Mouse (Mus musculus) liver, embryonic 12.5 days (tissue): ENCODE measurements around the gene Emid1. TPM values are rescaled to one million over a fixed set of nuclear protein-coding genes. Genes with fewer than 3 reads are reported as not detected.

Source experiments
- ATAC-seq: fragments of 200-750 bp; cut with Nextera tagmentation; 2 replicates; pipeline ENCODE4 v1.8.0; 2017; ENCODE audit warnings: moderate number of reproducible peaks, mild to moderate bottlenecking, moderate library complexity
- H3K27ac ChIP-seq: fragments of 300-500 bp; sonication (generic); 2 replicates; pipeline ENCODE4 v1.5.1; 2016; ENCODE audit warnings: mild to moderate bottlenecking
- H3K27me3 ChIP-seq: fragments of 300-500 bp; sonication (generic); replicated peaks from 2 replicates; pipeline ENCODE4 v1.6.1; 2016; ENCODE audit warnings: mild to moderate bottlenecking, moderate library complexity
- H3K36me3 ChIP-seq: fragments of 300-500 bp; sonication (generic); 2 replicates; pipeline ENCODE4 v1.6.1; 2016; ENCODE audit warnings: mild to moderate bottlenecking, moderate library complexity
- H3K4me1 ChIP-seq: fragments of 300-500 bp; sonication (generic); 2 replicates; pipeline ENCODE4 v1.6.1; 2016
- H3K4me2 ChIP-seq: fragments of 300-500 bp; sonication (generic); 2 replicates; pipeline ENCODE4 v1.6.1; 2016; ENCODE audit warnings: mild to moderate bottlenecking, moderate library complexity
- H3K4me3 ChIP-seq: fragments of 300-500 bp; sonication (generic); 2 replicates; pipeline ENCODE4 v1.5.1; 2016; ENCODE audit warnings: mild to moderate bottlenecking, moderate library complexity
- H3K9ac ChIP-seq: fragments of 300-500 bp; sonication (generic); 2 replicates; pipeline ENCODE4 v1.6.1; 2016; ENCODE audit warnings: mild to moderate bottlenecking, moderate library complexity
- H3K9me3 ChIP-seq: fragments of 300-500 bp; sonication (generic); replicated peaks from 2 replicates; pipeline ENCODE4 v1.6.1; 2016; ENCODE audit warnings: mild to moderate bottlenecking, moderate library complexity
- WGBS: fragments of 180-500 bp; shearing (Covaris S2); methylation state at CpG from one replicate; pipeline ENCODE4 v1.1.7; 2016; ENCODE audit not compliant: insufficient replicate concordance; 5-methylcytosine and 5-hydroxymethylcytosine counted together
- polyA plus RNA-seq: library from polyadenylated mRNA; unstranded; fragments of >200 nt; fragmentation: Nextera tagmentation; extraction: Ambion mirVana; gene quantifications from 2 replicates; pipeline ENCODE4 v1.2.1, GENCODE M21; 2016

Emid1 gene
- polyA plus RNA-seq, 1 experiment from 2014 or later: 9.1 TPM

DNA sequence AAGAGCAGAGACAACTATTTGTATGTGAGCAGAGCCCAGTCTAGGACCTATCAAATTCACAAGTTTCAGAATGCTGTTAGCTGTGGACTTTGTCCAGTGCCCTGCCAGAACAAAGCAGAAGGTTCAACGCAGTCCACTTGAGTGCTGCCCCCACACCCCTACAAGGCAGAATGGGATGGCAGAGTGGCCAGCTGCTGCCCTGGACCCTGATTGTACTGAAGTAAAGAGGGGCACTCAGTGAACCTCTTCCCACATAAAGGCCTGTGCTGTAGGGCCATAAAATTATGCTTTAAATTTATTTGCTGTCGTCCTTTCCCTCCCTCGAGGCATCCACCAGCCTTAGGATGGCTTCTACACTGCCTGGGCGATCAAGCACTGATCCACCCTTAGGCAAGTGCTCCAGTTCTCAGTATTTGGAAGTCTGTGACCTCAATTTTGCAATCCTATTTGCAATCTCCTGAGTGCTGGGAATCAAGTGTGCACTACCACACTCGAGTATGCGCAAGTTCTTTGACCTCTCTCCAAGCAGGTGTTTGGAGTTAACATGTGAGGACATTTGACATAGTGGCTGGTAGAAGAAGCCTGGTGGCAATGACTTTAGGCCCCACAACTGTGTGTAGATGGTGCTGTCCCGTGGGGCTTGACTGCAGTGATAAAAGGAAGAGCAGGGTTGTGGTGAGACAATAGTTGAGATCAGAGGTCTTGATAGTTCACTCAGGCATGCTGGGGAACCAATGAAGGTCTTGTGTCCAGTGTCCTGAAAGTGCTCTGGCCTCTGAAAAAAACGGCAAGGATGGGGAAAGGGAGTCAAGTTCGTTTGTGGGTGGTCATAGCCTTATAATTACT is 83.7 kb downstream of the Emid1 start:
- peaks cover 15% of the 10 kb centered on the region for H3K27me3 ChIP-seq
- H3K4me3 ChIP-seq: no peak overlapping the region
- peak overlapping the region; percentile 65 for H3K27ac ChIP-seq
- H3K4me1 ChIP-seq: peaks cover 50% of the 10 kb centered on the region
- no peaks in the 10 kb centered on the region for H3K9me3 ChIP-seq
- H3K4me2 ChIP-seq: no peak overlapping the region
- ATAC-seq: no peak
- H3K36me3 ChIP-seq: peaks cover 55% of the 10 kb centered on the region
- WGBS: 62% methylated on average over 9 of the region's 9 CpGs
- no peak overlapping the region for H3K9ac ChIP-seq

DNA sequence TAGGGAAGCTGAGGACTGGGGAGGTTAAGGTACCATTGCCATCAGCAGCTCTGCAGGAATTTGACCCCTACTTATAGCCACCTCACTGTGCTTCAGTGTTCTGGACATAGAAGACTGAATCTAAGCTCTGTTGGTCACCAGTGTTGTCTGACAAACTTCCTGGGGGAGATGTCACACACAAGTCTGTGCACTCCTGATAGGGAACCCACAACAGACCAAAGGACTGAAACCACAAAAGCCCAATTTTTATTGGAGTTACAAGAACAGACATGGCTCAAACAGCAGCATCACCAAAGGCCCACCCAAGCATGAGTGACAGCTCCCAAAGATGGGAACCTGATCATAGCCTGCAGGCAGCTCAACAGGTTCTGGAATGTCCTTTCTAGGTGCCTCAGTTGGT is 85.0 kb downstream of the Emid1 start:
- no peak overlapping the region for H3K27ac ChIP-seq
- no peak overlapping the region for H3K4me2 ChIP-seq
- no peaks in the 10 kb centered on the region for H3K9me3 ChIP-seq
- H3K36me3 ChIP-seq: peaks cover 45% of the 10 kb centered on the region
- H3K27me3 ChIP-seq: peaks cover 28% of the 10 kb centered on the region
- H3K9ac ChIP-seq: no peak overlapping the region
- no peak overlapping the region for H3K4me3 ChIP-seq
- peaks cover 60% of the 10 kb centered on the region for H3K4me1 ChIP-seq
- ATAC-seq: no peak

DNA sequence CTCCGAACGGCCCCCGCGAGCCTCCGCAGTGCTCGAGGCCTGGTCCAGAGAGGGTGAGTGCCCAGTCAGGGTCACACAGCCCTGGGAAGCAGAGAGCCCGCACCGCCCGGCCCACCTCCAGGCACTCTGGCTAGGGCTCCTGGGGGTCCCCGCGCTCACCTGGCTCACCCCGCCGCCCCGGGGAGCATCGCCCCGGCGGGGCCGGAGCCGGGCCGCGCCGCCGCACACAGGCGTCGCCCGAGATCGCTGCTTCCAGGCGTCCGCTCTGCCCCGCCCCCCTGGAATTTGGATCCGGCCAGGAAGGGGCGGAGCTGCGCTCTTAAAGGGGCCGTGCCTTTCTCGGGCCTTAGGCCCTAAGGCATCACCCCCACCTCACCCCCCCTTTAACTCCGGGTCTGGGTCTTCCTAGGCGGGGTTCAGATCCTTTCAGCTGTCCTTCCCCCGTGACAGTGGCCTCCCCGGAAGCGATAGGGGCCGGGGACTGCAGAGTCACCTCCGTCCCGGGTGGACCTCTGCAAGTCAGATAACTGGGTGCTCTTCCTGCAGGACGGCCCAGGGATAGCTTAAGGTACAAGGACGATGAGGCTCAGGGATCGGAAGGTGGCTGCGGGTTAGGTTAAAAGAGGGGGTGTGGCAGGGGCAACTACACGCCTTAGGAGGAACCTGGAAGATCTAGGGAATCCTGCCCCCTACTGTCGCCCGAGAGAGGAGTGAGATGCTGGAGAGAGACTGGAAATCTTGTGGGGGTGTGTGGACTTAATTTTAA is 86.8 kb downstream of the Emid1 start, which contains the start of gene Gas2l1:
Gene Gas2l1 (minus strand): TSS at position 272 of the 766 bp plus-strand sequence.
- no peaks in the 10 kb centered on the region for H3K9me3 ChIP-seq
- H3K27me3 ChIP-seq: peaks cover 46% of the 10 kb centered on the region
- peak within 1 kb of the TSS; percentile 75 for H3K4me3 ChIP-seq
- under 1% methylated on average over 50 of the region's 50 CpGs for WGBS
- peak; percentile 84 for ATAC-seq
- H3K4me2 ChIP-seq: peak within 1 kb of the TSS; percentile 100
- peaks cover 72% of the 10 kb centered on the region for H3K4me1 ChIP-seq
- peak within 1 kb of the TSS; percentile 76 for H3K9ac ChIP-seq
- peak within 1 kb of the TSS; percentile 43 for H3K27ac ChIP-seq
- H3K36me3 ChIP-seq: peaks cover 34% of the 10 kb centered on the region

DNA sequence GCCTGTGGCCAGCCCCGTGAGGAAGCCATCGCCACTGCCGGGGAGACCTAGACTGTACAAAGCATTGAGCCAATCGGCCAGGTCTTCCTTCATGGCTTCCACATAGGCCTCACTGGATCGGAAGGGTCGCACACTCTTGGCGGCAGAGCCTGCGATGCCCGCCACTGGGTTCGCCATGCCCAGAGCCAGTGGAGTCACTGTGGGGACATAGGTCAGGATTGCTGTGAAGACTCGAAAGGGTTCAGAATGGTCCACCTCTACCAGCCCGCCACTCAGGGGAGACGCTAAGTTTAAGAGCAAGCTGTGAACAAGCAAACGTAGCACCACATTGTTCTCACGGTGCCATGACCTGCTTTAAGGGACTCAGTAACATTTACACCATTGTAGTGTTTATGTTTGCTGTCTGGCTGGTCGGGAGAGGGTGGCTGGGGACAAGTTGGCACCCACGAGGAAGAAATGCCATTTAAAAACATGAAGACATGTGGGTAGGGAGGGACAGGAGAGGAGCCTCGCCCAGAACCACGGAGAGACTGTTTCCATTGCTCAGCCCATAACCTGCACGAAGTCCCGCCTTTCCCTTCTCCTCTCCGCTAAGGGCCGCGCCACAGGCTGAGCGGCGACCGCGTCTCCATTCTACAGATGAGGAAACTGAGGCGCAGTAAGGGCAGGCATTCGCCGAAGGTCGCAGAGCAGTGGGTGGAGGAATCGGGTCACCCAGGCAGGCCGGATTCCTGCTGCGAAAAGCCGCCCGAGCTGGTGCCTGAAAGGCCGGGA is 87.6 kb downstream of the Emid1 start:
- H3K27me3 ChIP-seq: peaks cover 54% of the 10 kb centered on the region

DNA sequence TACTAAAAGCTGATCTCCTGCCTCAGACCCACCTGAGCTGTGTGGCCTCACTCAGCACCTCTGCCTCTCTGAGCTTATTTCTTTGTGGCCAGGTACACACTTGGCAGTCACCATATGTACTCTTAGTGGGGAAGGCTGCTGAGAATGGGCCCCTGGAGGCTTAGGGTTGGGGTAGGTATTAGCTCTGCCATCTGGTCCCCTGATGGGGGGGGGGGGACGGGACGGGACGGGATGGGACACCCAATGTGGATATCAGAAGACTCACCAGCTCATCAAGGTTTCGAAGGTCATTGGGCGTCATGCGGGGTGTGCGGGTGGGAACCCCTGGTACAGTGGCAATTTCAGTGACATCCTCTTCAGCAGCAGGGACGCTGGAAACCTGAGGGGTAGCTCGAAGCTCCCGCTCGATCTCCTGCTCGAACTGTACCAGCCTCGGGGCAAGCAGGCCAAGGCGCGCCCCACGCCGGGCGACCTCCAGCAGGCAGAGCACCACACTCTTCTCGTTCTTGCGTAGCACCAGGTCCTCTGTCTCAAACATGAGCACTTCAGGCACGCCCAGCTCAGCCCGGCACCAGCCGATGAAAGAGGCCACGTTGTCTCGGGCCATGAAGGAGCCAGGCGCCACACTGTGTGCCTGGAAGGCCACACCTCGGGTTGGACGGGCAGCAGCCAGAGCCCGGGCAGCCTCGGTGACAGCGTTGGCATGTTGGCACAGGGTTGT is 88.3 kb downstream of the Emid1 start:
- peaks cover 20% of the 10 kb centered on the region for H3K36me3 ChIP-seq
- peak overlapping the region; percentile 75 for H3K4me3 ChIP-seq
- peaks cover 62% of the 10 kb centered on the region for H3K27me3 ChIP-seq
- peak overlapping the region; percentile 100 for H3K4me2 ChIP-seq
- 65% methylated on average over 31 of the region's 31 CpGs for WGBS
- H3K9me3 ChIP-seq: no peaks in the 10 kb centered on the region
- H3K27ac ChIP-seq: no peak overlapping the region
- H3K9ac ChIP-seq: peak overlapping the region; percentile 76
- H3K4me1 ChIP-seq: peaks cover 65% of the 10 kb centered on the region
- no peak for ATAC-seq

More for the DNA sequence above, 87.6 kb downstream of the Emid1 start:
- Histone ChIP-seq H3K9ac (peak overlapping the region; percentile 76), H3K27ac (peak overlapping the region; percentile 43; the same call in 1 of the 2 replicates), H3K36me3 (peaks cover 27% of the 10 kb centered on the region), H3K4me1 (peaks cover 72% of the 10 kb centered on the region), H3K4me2 (peak overlapping the region; percentile 100), H3K4me3 (peak overlapping the region; percentile 75), H3K9me3 (no peaks in the 10 kb centered on the region)
- WGBS: 23% methylated on average over 37 of the region's 38 CpGs
- ATAC-seq: peak; percentile 18

DNA sequence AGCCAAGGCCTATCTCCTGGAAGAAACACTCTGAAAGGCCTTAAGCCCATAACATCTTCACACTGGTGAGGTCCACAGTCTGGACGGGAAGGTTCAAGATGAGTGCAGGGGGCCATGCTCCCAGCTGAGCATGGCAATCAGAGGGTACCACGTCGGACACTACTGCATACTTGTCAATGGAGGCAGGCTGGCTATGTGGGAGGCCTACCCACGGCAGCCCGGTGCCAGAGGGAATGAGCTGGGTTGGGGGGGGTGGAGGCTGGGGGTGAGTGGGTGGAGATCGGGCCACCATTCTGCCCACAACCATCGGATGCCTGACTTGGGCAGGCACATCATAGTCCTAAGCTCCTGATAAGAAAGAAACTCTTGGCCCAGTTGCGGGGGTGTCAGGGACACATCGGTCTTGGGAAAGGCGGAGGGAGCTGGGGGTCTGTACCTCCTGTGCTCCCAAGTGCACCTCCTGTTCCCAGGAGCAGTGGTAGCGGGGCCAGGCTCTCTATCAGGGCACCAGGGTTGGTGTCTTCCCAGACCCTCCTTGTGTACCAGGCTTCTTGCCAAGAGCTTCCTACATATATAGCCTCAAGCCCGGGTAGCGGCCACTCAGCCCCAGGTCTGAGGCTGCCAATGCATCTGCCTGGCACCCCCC is 89.1 kb downstream of the Emid1 start:
- 71% methylated on average over 13 of the region's 13 CpGs for WGBS
- Histone ChIP-seq H3K27me3 (peaks cover 69% of the 10 kb centered on the region), H3K27ac (no peak overlapping the region), H3K4me2 (peak overlapping the region; percentile 100; the same call in 1 of the 2 replicates), H3K9me3 (no peaks in the 10 kb centered on the region), H3K36me3 (peaks cover 12% of the 10 kb centered on the region), H3K9ac (no peak overlapping the region), H3K4me3 (no peak overlapping the region), H3K4me1 (peaks cover 63% of the 10 kb centered on the region)
- no peak for ATAC-seq

DNA sequence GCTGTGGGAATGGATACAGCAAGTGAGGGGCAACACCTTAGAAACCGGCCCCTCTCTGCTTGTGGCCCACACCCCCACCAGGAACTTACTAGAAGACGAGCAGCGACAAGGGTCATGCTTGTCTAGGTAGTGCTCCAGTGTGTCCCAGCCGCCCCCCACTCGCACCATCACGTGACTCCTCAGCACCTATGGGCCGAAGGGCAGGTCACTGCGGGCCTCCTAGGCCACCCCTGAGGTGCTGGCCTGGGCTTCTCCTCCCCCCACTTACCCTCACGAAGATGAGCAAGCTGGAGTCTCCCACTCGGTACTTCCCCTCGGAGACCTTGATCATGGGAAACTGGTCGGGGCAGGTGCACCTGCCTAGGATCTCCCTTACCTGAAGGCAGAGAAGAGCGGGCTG is 89.7 kb downstream of the Emid1 start:
- no peak for ATAC-seq
- Histone ChIP-seq H3K9ac (peak overlapping the region; percentile 41; the same call in 1 of the 2 replicates), H3K27ac (no peak overlapping the region), H3K4me2 (peak overlapping the region; percentile 76), H3K27me3 (peaks cover 76% of the 10 kb centered on the region), H3K9me3 (no peaks in the 10 kb centered on the region), H3K4me3 (peak overlapping the region; percentile 47), H3K4me1 (peaks cover 65% of the 10 kb centered on the region), H3K36me3 (peaks cover 10% of the 10 kb centered on the region; the same call in 1 of the 2 replicates)
- 42% methylated on average over 13 of the region's 13 CpGs for WGBS

DNA sequence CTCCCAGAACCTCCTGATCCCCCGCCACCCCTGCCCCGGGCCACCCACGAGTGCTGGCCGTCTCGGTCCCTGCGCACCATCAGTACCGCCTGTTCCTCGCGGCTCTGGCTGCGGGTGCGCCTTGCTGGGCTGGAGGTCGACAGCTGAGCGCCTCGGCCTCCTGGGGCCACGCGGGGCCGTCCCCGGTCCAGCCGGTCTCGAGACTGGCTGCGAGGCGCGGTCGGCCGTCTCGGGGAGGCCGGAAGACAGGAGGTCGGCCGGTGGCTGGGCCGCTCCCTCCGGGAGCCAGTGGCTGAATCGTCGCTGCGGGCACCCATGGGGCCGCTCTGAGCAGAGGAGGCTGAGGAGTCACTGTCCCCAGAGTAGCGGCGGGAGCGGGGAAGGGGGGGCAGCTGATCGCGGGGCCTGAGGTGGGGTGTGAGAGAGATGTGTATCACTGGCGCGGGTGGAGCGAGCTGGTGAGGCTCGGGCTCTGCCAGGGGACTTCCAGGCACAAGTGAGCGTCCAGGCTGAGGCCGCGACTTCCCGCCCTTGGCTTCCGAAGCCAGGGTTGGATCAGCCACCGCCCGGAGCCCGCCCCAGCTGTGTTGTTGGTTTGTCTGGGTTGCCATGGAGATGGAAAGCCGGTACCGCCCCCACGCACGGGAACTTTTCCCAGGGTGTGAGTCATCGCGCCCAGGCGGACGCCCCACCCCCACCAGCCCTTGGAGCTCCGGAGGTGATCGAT is 90.5 kb downstream of the Emid1 start:
- peaks cover 10% of the 10 kb centered on the region; the same call in 1 of the 2 replicates for H3K36me3 ChIP-seq
- peak overlapping the region; percentile 56 for H3K9ac ChIP-seq
- peaks cover 58% of the 10 kb centered on the region for H3K4me1 ChIP-seq
- 8% methylated on average over 62 of the region's 62 CpGs for WGBS
- H3K9me3 ChIP-seq: no peaks in the 10 kb centered on the region
- H3K27ac ChIP-seq: no peak overlapping the region
- peak; percentile 22 for ATAC-seq
- peaks cover 83% of the 10 kb centered on the region for H3K27me3 ChIP-seq
- H3K4me2 ChIP-seq: peak overlapping the region; percentile 76
- H3K4me3 ChIP-seq: peak overlapping the region; percentile 47

DNA sequence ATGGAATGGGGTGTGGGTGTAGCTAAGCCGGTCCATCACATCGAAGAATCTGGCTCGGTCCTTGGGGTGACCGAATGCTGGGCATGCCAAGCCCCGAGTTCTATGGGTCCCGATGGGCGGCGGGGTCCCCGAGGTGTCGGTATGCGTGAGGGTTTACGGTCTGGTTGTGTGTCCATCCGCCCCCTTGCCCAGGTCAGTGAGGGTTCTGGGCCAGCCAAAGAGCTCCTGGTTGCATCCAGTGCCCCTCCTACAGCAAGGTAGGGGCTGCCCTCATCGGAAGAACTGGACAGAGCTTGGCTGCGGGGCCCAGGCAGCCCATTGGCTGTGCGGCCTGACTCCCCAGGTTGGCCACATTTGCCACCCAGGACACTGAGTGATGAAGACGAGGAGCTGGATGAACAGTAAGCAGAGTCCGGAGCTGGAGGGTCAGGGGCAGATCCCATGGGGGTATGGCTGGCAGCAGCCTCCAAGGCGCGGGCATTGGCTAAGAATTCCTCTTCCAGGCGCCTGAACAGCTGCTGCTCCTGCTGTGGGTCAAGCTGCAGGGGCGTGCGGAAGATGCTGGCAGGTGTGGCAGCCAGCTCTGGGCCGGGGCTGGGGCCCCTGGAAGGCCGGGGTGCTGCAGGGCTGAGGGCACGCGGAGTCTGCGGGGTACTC is 91.2 kb downstream of the Emid1 start:
- Histone ChIP-seq H3K27me3 (peaks cover 90% of the 10 kb centered on the region), H3K36me3 (peaks cover 10% of the 10 kb centered on the region; the same call in 1 of the 2 replicates), H3K9ac (peak overlapping the region; percentile 56), H3K4me2 (peak overlapping the region; percentile 76), H3K9me3 (no peaks in the 10 kb centered on the region), H3K4me3 (peak overlapping the region; percentile 47), H3K27ac (no peak overlapping the region), H3K4me1 (peaks cover 52% of the 10 kb centered on the region)
- 65% methylated on average over 28 of the region's 28 CpGs for WGBS
- ATAC-seq: no peak

DNA sequence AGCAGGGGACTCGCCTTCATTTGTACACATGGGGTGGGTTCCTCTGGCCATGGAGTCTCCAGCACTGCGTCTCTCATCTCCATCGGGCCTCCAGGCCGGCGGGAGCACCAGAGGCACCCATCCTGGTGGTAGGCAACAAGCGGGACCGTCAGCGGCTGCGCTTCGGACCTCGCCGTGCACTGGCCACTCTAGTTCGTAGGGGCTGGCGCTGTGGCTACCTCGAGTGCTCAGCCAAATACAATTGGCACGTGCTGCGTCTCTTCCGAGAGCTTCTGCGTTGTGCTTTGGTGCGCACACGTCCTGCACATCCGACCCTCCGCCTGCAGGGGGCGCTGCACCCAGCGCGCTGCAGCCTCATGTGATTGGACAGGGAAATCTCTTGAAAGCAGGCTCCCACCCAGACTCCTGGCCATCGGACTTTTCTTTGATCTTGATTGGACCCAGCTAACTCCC is 92.3 kb downstream of the Emid1 start:
- Histone ChIP-seq H3K4me2 (no peak overlapping the region), H3K27me3 (peaks cover 100% of the 10 kb centered on the region), H3K36me3 (peaks cover 10% of the 10 kb centered on the region; the same call in 1 of the 2 replicates), H3K4me3 (no peak overlapping the region), H3K27ac (no peak overlapping the region), H3K4me1 (peaks cover 43% of the 10 kb centered on the region), H3K9me3 (no peaks in the 10 kb centered on the region), H3K9ac (no peak overlapping the region)
- WGBS: 9% methylated on average over 27 of the region's 27 CpGs
- ATAC-seq: no peak
